In genomic region chr15:84078667-84079066, GRCm38 (mm10) we compare ENCODE assay signal across 15 mouse cellular contexts. TPM values are rescaled to one million over a fixed set of nuclear protein-coding genes. Genes with fewer than 3 reads are reported as not detected.
"Had no signal": no experiment of that assay in that cellular context is flagged by ENCODE, and none has a peak within 500 bp of the region (broad histone marks: within the 10 kb centered on the region; RNA-seq: fewer than 3 reads in every experiment).

No protein-coding gene starts in this region.

- DNase-seq: kidney, adult 2 months; kidney, postnatal 14 days; layer of hippocampus, adult 9-11 months; layer of hippocampus, postnatal 36 days; lung, adult 18-20 months; lung, postnatal 36 days; right cerebral cortex, adult 18-20 months; spleen, adult 18-20 months; thymus, postnatal 36 days had no signal

- ATAC-seq: intestine, embryonic 16.5 days; lung, postnatal 0 days; midbrain, embryonic 13.5 days had no signal

RNA-seq across cellular contexts. Expression of gene Efcab6, which starts 13.5 kb away (rescaled TPM):
- total RNA-seq: liver, adult 2 months; megakaryocyte, adult 5-6 weeks had no signal

RNA-seq across cellular contexts. Expression of gene Sult4a1, which starts 26.9 kb away (rescaled TPM):
- total RNA-seq: liver, adult 2 months; megakaryocyte, adult 5-6 weeks had no signal

RNA-seq across cellular contexts. Expression of gene Pnpla5, which starts 44.3 kb away (rescaled TPM):
- total RNA-seq: layer of hippocampus, postnatal 36 days; left cerebral cortex, postnatal 4 days; megakaryocyte, adult 5-6 weeks had no signal
